Mouse (Mus musculus) spleen, adult 18-20 months (tissue): Measurements from ENCODE around the gene Dusp1.
A peak's percentile ranks its signal among the peaks of the same experiment; 100 is the strongest.

Experiments used
- DNase-seq, 2 experiments: peaks; one replicate each; pipeline ENCODE4 v3.0.0; 2022; ENCODE audit warnings: mixed read lengths in 2 of 2

The Dusp1 gene

DNA sequence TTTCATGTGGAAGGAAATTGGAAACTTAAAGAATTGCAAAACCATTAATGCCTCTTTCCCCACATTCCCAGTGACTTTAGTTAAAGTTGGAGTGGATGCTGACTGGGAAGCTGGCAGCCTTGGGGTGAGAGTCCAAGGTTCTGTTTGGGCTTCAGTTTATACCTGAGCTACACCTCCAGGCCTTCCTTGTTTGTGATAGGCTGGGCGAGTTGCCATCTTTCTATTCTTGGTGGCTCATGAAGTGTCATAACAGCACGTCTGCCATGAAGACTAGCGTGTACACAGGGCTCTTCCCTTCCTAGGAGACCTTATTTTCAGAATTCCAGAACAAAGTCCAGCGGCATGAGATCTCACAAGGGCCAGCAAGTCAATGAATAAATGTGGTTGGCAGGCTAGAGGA, 39.2 kb downstream of the Dusp1 start:
- no peak for DNase-seq

DNA sequence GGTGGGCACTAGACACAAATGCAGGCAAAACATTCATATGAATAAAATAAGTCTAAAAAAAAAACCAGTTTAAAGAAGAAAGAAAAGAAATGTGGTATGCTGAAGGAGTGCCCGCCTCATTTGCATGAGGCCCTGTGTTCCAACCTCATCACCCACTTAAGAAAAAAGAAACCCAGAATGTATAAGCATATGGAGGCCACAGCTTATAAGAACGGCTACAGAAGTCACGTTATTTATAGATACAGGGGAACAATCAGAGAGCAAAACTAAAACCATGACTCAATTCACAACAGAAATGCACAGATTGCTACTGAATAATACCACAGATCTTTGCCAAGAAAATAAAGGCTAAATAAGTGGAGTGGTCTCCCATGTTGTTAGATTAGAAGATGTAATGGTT, 43.6 kb downstream of the Dusp1 start:
- DNase-seq: no peak

DNA sequence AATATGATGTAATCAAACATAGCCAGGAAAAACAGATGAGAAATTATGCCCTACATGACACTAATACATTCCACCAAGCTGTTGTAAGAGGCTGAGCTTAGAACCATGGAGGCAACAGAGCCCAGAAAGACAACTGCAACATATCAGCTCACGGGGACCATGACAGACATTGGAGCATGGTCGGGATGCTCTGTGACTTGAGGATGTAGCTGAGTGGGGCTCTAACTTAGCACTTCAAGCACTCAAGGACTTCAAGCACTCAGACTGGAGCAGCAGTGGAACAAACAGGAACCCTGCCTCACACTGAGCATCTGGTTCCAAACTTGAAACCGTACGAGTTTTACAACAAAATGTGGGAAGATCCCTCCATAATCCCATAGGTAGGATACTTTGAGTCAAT, 46.3 kb downstream of the Dusp1 start:
- DNase-seq: no peak

DNA sequence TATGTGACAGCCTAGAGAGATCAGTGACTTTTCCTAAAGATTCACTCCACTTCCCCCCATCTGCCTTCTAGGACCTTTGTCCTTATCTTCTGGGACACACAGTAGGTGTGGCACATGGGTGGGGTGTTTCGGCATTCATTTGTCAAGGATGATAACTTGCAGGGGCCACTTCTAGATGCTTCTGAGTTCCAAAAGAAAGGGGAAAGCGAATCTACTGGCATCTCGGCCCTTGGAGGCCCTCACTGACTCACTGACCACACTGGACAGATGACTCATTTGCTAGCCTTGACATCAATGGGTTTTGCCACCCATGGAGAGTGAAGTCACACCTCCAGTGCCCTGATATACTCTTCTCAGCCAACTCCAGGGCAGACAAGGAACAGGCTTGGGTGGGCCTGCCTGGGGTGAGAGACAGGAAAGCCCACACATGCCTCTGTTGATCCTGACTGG, 47.3 kb downstream of the Dusp1 start:
- no peak for DNase-seq

DNA sequence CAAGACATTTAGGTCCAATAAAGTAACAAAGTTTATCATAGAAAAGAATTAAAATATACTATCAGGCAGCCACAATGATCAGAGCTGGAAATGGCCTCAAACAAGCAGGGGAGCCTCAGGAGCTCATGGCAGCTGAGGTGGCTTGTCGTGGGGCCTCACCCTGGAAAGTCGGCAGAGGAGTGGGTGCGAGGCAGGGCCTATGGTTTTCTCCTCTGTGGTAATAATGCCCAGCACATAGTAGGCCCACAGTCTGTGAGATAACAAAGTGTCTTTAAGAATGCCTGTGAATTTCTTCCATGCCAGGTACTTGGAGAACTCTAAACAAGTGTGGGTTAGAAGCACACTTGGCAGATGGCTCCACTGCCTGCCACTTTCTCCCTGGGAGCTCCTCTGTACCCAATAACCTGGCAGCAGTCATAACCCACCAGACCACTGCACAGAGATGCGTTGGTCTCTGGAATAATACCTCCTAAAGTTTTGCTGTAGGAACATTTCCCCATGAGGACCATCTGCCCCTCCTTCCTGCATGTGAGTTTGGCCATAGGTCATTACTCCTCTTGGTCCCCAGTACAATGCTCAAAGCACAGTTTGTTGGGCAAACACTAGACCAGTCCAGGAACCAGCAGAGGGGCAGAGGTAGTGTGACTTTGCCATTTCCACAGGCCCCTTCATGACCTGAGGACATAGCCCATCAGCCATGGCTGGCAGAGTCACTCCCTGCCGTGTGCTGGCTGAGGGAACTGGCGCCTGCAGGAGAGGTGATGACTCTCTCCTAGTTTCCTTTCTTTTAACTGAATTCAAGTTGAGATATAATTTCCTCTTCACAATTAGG, 48.3 kb downstream of the Dusp1 start:
- DNase-seq: no peak

DNA sequence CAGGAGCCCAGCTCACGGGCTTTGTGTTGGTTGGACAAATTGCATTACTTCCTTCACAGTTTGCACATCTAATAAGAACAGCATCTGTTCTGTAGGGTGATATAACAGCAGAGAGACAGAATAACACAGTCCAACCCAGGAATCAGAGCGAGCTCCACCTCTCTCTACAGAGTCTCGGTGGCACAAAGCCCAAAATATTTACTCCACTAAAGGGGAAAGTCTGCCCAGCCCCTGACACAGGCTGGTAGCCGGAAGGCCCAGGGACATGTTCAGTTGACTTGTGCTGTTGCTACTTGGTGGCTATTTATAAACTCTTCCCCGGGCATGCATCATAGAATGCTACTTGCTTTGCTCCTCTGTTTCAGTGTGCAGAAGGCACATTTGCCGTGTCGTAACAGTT, 49.0 kb downstream of the Dusp1 start:
- no peak for DNase-seq

DNA sequence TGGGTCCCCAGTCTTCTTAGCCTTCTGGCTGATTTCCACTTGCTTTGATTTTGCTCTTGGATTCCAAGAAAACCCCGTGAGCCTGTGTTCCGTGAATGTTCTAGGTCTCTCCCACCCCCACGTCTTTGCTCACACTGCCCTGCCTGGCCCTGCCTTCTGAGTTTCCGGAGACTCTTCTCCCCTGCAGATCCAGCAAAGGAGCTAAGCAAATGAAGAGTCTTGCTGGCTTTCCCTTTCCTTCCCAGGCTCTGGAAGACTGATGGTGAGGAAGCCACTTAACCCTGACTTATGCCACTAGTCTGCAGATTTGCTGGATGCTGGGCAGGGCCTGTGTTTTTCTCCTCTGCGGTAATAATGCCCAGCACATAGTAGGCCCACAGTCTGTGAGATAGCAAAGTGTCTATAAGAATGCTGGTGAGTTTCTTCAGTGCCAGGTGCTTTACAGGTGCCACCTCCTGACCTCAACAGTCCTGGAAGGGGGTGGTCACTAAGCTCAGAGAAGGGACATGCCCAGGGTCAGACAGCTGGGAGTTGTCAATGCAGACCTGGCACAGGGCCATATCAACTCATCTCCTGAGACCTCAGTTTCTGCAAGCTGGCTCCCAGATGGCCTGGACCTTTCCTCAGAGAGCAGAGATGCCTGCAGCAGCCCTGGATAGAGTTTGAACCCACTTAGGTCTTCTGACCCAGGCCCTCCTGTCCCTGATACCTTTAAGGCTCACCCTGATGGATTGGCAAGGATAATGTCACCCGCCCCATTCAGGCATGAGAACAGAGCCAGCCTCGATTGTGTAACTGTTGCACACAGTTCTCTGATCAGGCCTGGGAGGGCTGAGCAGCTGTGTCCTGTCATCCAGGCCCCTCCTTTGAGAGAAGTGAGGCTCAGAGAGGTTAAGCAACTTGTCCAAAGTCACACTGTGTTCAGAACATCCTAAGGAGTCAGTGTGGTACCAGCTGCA, 49.8 kb downstream of the Dusp1 start:
- no peak for DNase-seq

DNA sequence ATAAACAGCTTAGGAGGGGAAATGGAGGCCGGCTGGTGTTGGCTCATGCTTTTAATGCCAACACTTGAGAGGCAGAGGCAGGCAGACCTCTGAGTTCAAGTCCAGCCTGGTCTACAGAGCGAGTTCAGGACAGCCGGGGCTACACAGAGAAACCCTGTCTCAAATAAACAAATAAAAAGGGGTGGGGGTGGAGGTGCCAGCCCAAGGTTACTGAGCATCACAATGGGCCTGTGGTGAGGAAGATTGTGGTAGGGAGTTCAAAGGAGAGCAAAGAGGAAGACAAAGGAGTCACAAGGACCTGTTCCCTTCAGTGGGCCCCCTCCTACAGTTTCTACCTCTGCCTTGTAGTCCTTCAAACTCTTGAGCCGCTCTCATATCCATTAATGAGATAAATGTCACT, 50.7 kb downstream of the Dusp1 start:
- no peak for DNase-seq

DNA sequence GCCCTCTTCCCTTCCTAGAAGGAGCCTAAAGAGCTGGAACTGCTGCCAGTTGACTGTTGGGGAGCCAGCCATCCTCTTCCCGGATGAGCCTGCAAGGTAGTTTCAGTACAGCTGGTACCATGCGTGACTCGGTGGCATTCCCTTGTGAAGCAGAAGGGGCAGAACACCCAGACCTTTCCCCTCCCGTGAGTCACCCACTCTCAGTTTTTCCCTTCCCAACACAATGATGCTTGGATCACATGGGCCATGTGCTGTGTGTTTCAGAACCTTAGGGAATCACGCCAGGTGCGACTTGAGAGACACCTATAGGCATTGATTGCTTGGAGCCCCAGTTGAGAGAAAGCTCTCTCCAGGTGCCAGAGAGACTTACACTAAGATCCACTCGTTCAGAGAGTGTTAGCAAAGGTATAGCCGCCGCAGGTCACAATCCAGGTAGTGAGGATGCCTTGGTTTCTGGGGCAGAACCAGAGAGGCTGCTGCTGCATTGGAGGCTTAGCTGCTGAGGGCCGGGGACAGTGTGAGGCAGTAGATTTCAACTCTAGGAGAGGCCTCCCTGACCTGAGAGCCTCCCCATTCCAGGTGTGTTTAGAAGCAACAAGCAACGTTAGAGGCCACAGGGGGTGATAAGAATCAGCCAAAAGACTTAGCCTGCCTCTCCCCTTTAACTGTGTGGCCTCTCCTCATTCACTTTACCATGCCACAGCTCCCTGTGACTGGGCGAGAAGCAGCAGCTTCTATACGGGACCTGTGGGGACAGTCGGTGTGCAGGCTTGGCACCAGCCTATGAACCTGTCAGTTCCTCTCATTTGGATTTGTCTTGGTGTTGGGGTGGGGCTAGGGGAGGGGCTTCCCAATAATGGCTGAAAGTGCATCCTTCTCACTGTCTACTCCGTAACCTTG, 51.5 kb downstream of the Dusp1 start:
- DNase-seq: no peak

DNA sequence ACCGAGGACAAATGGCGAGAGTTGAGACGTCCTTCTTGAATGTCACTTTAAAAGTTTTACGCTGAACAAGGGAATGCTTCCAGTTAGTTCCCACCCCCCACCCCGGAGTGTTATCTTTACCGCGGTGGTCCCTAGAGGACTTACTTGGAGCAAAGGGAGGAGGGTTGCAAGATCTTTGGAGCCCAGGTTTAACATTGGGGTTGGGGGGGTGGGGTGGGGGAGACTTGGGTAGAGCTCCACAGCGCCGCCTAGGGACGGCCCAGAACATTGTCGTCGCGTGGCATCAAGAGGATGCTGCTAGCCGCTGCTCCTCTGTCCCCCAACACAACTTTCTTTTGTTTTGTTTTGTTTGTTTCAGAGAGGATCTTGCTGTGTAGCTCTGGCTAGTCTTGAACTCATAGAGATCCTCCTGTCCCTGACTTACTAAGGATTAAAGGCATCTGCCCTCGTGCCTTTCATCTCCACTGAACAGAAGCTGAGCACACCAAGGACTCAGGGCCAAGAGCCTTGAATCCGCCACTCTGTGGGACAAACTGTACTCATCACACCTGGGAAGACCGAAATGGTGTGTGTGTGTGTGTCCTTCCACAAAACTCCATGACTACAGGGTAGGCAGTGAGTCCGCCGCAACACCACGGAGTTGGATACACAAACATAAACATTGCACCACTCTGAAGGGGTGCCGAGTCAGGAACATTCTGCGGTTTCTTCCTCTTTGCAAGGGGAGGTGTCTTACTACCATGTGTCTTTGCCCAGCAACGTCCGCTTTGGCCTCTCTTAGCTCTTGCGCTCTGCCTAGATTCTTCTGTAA, 52.8 kb downstream of the Dusp1 start:
- DNase-seq: peak; percentile 43 to 72

DNA sequence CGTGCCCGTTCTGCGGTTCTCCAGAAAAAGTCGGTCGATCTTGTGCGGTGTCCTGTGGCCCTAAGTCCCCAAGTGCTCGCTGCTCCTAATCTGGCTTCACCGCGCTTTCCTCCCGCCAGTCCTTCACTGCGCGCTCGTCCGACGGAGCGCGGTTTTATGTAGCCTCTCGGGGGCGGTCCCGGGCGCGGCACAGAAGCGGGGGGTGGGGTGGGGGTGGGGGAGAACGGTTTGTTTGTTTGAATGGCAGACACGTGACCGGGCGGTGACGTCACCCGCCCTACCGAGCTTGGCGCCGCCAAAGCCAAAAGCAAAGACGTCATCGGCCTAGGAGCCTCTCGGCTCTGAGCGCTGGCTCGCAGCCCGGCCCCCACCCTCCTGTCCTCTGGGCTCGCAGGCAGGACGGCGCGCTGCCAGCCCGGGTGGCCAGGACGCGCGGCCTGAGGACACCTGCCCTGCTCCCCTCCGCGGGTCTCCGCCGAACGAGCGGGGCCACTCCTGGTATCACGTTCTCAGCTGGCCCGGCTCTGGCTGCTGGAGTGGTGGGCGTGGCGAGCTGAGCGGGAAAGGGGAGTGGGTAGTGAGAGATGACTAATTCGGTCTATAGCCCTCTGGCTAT, 53.5 kb downstream of the Dusp1 start:
- peak; percentile 91 to 92 for DNase-seq

DNA sequence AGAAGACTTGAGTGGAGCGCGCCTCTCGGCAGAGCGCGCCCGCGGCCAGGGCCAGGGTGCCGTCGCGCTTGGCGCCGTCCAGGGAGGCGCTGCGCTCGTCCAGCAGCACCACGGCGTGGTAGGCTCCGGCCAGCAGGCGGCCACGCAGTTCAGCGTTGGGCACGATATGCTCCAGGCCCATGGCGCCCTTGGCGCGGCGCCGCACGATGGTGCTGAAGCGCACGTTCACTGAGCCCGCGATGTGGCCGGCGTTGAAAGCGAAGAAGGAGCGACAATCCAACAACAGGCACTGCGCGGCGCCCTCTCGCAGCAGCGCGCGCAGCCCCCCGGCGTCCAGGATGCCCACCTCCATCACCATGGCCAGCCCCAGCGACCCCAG, 54.0 kb downstream of the Dusp1 start:
- peak; percentile 70 to 73 for DNase-seq

DNA sequence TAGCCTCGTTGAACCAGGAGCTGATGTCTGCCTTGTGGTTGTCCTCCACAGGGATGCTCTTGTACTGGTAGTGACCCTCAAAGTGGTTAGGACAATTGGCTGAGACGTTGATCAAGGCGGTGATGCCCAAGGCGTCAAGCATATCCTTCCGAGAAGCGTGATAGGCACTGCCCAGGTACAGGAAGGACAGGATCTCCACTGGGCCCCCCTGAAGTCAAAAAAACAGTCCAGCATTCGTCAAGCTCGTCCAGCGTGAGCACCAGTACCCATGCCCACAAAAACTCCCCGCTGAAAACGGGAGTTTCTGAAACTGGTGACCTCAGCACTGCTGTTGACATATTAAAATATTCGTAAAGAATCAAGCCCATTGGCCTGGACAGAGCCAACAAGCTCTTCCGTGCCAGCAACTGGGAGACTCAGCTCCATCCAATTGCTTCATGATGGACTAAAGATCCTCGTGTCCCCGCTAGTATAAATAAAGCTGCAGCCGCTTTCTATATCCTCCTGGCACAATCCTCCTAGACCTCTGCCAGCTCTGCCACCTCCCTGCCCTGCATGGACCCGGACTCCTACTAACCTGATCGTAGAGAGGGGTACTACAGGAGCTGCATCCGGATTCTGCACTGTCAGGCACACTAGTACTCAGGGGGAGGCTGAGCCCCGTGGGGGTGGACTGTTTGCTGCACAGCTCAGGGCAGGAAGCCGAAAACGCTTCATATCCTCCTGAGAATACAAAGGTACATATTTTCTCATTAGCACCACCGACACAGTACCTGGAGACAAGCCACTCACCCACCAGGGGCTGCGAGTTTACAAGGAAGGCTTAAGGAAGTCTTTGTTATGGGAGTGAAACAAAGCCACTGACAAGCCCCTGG, 54.7 kb downstream of the Dusp1 start:
- DNase-seq: peak; percentile 54 to 58

DNA sequence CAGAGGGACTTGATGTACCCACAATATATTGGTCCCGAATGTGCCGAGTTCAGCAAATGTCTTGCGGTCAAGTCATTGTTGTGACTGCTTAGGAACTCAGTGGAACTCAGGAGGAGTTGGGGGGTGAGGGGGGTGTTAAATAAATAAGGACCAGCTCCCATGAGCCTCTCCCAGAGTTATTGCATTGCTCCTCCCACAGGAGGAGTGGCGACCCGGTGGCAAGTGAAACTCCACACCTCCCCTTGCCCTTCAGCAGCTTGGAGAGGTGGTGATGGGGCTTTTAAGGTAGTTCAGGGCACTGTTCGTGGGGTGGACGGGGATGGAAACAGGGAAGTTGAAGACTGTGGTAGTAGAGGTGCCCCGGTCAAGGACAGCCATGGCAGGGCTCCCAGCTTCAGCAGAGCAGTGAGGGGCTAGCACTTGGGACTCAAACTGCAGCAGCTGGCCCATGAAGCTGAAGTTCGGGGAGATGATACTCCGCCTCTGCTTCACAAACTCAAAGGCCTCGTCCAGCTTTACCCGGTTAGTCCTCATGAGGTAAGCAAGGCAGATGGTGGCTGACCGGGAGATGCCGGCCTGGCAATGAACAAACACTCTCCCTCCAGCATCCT, 55.8 kb downstream of the Dusp1 start:
- DNase-seq: no peak

DNA sequence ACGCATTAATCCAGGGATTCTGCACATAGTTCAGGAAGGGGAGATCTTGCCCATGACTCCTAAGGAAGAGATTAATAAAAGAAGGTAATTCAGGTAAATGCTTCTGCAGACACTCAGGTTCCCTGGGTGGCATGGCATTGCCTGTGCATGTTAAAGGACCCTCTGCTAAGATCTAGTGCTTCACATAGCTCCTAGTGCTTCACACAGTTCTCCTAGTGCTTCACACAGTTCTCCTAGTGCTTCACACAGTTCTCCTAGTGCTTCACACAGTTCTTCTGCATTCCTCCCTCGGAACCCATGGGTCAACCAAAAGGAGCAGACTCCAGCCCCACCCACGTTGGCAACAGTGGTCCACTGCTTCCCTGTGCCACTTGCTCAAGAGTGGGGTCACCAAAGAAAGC, 56.7 kb downstream of the Dusp1 start:
- no peak for DNase-seq

DNA sequence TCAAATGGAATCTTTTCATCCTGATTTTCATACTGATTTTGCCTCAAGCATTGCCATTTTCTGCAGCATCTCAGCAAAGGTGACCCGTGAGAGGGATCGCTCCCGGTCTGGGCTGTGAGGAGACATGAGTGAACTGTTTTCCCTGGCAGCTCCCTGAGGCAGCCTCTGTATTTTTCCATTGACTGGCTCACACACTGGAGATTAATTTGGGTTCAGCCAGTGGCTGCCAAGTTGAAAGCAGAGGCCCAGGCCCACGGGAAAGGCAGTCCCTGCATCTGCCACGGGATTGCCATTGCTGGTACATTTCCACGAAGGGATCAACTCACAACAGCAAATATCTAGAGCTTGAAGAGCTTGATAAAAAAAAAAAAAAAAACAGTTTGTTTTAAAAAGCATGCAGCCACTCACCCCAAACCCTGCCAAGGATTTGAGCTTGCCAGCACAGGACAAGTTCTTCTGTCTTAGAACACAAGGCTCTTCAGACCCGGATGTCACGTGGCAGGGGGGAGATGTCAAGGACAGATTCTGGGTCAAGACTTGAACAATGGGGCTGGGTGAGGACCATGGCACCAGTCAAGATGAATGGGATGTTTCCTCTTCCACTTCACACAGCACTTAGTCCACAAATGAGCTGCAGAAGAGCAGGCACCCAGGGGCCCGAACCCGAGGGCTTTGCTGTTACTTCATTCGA, 57.8 kb downstream of the Dusp1 start:
- DNase-seq: peak; percentile 13 to 15

DNA sequence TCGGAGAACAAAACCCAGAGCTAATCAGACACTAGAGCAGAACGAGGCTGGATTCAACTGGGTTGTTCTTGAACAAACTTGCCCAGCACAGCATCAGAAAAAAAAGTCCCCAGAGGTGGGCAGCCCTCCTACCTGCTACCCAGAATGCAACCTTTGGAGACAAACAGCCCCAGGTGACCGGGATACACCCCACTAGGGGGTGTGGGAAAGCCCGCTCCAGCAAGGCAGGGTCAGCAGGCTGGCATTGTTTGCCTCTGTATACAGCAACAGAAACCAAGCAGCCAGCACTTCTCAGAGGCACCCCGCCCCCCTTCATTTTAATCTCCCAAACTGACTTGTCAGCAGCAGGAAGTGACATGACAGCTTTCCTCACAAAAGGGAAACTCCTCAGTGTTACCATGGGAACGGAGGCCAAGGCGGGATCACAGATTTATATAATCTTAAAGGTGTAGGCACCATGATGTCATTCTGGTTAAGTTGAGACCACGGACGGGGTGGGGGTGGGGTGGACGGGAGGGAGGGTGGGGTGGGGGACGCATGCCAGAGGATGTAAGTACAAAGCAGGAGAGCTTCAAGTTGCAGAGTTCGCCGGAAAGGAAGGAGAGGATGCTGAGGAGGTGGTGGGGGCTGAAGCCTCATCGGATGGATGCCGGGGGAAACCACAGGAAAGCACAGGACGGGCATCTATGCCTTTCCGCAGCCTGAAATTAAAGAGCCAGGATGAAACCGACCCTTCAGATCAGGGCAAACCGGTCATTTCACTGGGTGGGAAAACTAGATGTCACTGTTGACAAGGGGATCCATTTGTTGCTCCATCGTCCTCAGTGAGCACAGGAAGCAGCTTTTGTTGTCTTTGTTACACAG, 58.9 kb downstream of the Dusp1 start:
- DNase-seq: peak; percentile 33 to 47

DNA sequence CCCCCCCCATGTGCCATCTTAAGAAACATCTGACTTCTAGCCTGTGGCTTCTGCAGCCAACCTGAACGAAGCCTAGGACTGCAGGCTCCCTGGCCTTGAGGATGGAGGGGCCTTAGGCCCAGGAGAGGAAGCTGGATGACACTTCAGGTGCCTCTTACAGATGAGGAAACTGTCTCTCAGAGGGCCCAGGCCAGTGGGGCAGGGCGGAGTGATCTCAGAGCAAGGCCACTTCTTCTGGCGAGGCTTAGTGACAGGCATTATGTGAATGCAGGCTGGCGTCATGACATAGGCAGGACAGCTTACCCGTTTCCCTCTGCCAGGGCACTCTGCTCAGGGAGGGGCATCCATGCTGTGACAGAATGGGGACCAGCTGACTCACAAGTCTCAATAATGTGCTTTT, 60.1 kb downstream of the Dusp1 start:
- DNase-seq: no peak
